Mouse (Mus musculus) bone marrow, adult 2 months (tissue): Measurements from ENCODE around the gene Bahcc1. TPM values are rescaled to one million over a fixed set of nuclear protein-coding genes. Genes with fewer than 3 reads are reported as not detected.

Experiments used
- H3K27ac ChIP-seq: fragments of 200-500 bp; 2 replicates; pipeline ENCODE4 v1.5.1; 2012; ENCODE audit warnings: low read depth, mild to moderate bottlenecking, control low read depth, inconsistent platforms, low read length; ENCODE audit not compliant: control insufficient read depth, poor library complexity, insufficient read depth
- H3K4me1 ChIP-seq: fragments of 200-500 bp; 2 replicates; pipeline ENCODE4 v1.6.1; 2011; ENCODE audit warnings: low read length; ENCODE audit not compliant: control insufficient read depth, insufficient read depth
- H3K4me3 ChIP-seq: fragments of 200-500 bp; replicated peaks from 2 replicates; pipeline ENCODE3; 2011; ENCODE audit warnings: mild to moderate bottlenecking, low read depth, low read length, control low read depth; ENCODE audit not compliant: control insufficient read depth
- CTCF ChIP-seq: fragments of 200-500 bp; IDR thresholded peaks from 2 replicates; pipeline ENCODE4 v1.5.1; 2011; ENCODE audit warnings: low read length, control low read depth; ENCODE audit not compliant: control insufficient read depth, insufficient read depth
- POLR2A ChIP-seq: fragments of 200-500 bp; IDR thresholded peaks from 2 replicates; pipeline ENCODE4 v1.6.1; 2011; ENCODE audit warnings: low read depth, mild to moderate bottlenecking, control low read depth, low read length, borderline replicate concordance; ENCODE audit not compliant: control insufficient read depth
- WGBS: fragments of 180-500 bp; shearing (Covaris S2); methylation state at CpG from one replicate; pipeline ENCODE4 v1.1.7; 2018; 5-methylcytosine and 5-hydroxymethylcytosine counted together
- polyA plus RNA-seq: library from polyadenylated mRNA; stranded (reverse); fragments of >200 nt; gene quantifications from 2 replicates; pipeline ENCODE4 v1.2.4, GENCODE M21; 2011; ENCODE audit warnings: low replicate concordance; ENCODE audit not compliant: missing spikeins, insufficient read depth, insufficient read length

Gene Bahcc1
- polyA plus RNA-seq, 1 experiment = 5.8 TPM

GRCm38 (mm10) chr11:120237166-120238131 lies 4.7 kb downstream of the Bahcc1 start:
- H3K4me3 ChIP-seq = peak overlapping the region; percentile 74
- peak; percentile 5; the same call in 1 of the 2 replicates for TF ChIP-seq POLR2A
- no peak for TF ChIP-seq CTCF
- H3K4me1 ChIP-seq = no peaks in the 10 kb centered on the region
- 1% methylated on average over 89 of the region's 89 CpGs for WGBS
- peak overlapping the region; percentile 53 for H3K27ac ChIP-seq

- 37% methylated on average over 8 of the region's 8 CpGs for WGBS
- Histone ChIP-seq H3K27ac (no peak overlapping the region), H3K4me3 (no peak overlapping the region)
Measured at GRCm38 (mm10) chr11:120238306-120238705, 5.6 kb downstream of the Bahcc1 start.

GRCm38 (mm10) chr11:120238751-120239359 lies 6.1 kb downstream of the Bahcc1 start:
- Histone ChIP-seq H3K27ac (0 out of 2 replicates have a peak overlapping the region, but pooled peaks have one; percentile 6), H3K4me3 (no peak overlapping the region), H3K4me1 (no peaks in the 10 kb centered on the region)
- 21% methylated on average over 8 of the region's 8 CpGs for WGBS
- TF ChIP-seq POLR2A (no peak), CTCF (no peak)

More at GRCm38 (mm10) chr11:120238306-120238705, 5.6 kb downstream of the Bahcc1 start:
- TF ChIP-seq POLR2A (no peak), CTCF (no peak)
- H3K4me1 ChIP-seq = no peaks in the 10 kb centered on the region

DNA sequence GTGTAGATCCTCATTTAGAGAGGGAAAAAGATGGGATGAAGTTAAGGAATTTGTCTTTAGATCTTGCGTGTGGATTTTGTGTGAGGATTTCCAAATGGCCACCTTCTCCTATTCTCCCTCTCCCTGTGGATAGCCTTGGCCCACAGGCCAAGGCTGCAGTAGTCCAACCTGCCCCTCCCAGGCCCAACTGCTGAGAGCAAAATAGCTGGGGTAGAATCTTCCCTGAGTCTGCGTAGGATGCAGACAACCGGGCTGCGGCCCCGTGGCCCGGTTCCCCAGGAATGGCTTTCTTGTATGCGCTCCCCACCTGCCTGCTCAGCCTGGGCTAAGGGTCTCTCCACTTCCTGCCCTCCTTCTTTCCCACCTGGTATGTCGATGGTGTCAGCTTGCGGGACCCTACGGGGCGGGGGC lies 6.8 kb downstream of the Bahcc1 start:
- H3K27ac ChIP-seq = no peak overlapping the region
- WGBS = 45% methylated on average over 11 of the region's 11 CpGs
- TF ChIP-seq POLR2A = no peak
- TF ChIP-seq CTCF = no peak
- H3K4me3 ChIP-seq = no peak overlapping the region
- H3K4me1 ChIP-seq = no peaks in the 10 kb centered on the region

- no peak for TF ChIP-seq CTCF
- no peak for TF ChIP-seq POLR2A
- no peak overlapping the region for H3K27ac ChIP-seq
- no peaks in the 10 kb centered on the region for H3K4me1 ChIP-seq
- H3K4me3 ChIP-seq = no peak overlapping the region
- WGBS = 23% methylated on average over 10 of the region's 10 CpGs
Measured at GRCm38 (mm10) chr11:120240206-120240605, 7.5 kb downstream of the Bahcc1 start.

DNA sequence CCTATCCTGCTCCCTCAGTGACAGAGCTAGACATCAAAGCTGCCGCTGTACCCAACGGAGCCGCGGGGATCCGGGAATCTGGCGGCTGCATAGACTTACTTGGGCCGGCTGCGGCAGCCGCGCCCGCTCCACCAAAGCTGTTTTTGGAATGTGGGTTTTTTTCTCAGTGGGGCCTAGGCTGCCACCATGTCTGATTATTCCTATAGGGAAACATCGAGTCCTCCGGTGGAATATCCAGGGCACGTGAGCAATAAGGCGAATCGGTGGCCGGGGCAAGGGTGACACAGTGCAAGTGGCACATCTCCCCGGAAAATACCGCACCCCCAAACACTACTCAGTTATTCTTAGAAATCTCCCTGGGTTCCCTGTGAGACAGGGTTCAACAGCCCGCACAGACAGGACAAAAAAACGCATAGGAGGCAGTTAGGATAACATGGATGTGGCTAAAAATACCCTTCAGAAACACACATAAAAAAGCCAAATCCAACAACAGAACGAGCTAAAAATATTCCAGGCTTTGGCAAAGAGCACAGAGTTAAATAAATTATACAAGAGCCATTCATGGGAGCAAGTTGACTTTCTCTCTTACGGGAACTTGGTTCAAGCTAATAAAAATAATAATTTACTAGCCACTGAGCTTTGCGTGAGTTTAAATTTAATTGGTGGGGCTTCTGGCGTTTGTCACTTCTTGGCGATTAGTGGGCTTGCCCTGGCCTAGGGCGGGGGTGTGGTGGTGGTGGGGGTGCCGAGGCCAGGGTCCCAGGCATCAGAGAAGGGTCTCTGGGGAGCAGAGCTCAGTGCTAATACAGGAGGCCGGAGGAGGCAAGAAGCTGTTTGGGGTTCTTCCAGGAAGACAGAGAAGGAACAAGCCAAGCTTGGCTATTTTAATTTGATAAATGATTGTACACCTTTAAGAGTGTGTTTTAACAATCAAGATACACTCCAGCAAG lies 8.5 kb downstream of the Bahcc1 start:
- WGBS = 74% methylated on average over 29 of the region's 29 CpGs
- no peak overlapping the region for H3K4me3 ChIP-seq
- TF ChIP-seq POLR2A (no peak), CTCF (no peak)
- H3K27ac ChIP-seq = no peak overlapping the region
- no peaks in the 10 kb centered on the region for H3K4me1 ChIP-seq

GRCm38 (mm10) chr11:120241981-120242725 lies 9.4 kb downstream of the Bahcc1 start:
- Histone ChIP-seq H3K4me1 (no peaks in the 10 kb centered on the region), H3K27ac (no peak overlapping the region), H3K4me3 (no peak overlapping the region)
- TF ChIP-seq POLR2A (no peak), CTCF (no peak)
- WGBS = 81% methylated on average over 6 of the region's 6 CpGs
